Mouse (Mus musculus): ENCODE measurements around the gene Lpar2. TPM values are rescaled to one million over a fixed set of nuclear protein-coding genes. Genes with fewer than 3 reads are reported as not detected.

The Lpar2 gene
- total RNA-seq, 2 experiments from 2014 or later: 0.59 to 0.60 TPM

DNA sequence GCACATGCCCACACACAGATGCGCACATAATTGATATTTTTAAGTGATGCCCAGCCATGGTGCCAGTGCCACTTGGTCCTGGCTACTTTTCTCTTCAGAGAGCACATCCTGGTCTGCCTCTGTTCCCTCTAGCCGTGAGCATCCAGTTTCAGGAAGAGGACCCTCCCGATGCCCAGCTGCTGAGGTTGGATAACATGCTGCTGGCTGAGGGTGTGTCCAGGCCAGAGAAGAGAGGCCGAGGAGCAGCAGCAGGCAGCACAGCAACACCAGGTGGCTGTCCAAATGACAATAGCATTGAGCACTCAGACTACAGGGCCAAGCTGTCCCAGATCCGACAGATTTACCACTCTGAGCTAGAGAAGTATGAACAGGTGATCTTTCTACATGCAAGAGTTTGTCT is 42.0 kb downstream of the Lpar2 start:
- DNase-seq (ENCODE audit: low spot score in 2 of 2): no peak

DNA sequence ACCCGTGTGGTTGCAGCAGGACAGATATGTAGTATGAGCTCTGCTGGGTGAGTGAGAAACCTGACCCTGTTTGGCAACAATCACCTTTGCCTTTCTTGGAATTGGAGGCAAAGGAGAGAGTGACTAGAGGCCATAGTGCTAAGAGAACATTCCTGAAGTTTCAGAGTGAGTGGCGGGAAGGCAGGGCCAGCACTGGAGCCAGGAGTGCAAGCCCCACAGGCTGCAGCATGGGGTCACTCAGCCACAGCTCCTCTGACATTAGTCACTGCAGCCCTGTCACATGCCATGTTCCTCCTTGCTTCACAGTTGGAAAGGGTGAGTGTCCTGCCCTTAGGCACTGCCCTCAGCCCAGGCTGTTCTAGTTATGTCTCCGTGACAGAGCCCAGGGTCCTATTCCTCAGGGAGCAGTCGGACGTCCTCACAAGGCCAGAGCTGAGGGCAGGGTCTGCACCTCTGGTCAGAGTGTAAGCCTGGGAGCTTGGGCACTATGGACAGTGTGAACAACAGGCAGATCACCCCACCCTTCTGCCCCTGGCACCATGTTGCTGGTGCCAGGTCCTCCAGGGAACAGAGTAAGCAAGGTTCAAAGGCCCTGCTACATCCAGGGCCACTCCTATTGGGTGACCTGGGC is 45.6 kb downstream of the Lpar2 start:
- DNase-seq (ENCODE audit: low spot score in 2 of 2): no peak

GRCm38 (mm10) chr8:69870003-69870765 is 48.0 kb downstream of the Lpar2 start:
- DNase-seq (ENCODE audit: low spot score in 2 of 2): no peak

DNA sequence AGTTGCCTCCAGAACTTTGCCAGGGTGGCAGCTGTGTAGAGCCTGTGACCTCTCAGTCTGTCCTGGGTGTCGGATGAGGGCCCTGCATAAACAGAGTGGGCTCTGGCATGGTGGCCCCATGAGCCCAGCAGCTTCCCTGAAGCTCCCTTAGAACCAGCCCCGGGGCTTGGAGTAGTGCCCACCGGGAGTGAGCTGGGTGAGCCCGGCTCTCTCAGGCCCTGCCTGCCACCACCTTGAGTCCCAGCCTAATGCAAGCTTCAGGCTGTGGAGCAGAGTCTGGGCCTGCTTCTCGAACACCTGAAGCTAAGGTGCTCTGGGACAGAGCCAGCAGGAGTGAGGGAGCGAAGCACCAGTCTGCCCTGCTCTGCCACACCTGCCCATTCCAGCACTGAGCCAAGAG is 48.7 kb downstream of the Lpar2 start:
- no peak for DNase-seq (ENCODE audit: low spot score in 2 of 2)

GRCm38 (mm10) chr8:69874155-69874554 is 51.9 kb downstream of the Lpar2 start:
- DNase-seq (ENCODE audit: low spot score in 2 of 2): peak; percentile 65 to 72

DNA sequence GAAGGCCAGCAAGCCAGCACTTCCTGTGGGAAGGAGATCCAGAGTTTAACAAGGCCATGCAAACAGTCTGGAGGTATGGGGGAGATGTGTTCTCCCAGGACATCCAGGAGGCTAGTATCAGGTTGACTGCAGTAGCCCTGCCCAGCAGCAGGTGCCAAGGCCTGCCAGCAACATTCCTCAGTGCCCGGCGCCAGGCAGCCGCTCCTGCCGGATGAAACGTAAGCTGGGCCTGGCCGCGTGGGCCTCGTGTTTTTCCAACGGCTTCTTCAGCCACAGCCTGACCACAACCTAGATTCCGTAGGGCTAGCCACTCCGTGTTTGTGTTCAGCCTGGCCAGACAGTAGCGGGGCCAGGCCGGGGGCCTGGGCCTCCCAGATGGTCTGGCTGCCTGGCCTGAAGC is 52.4 kb downstream of the Lpar2 start:
- no peak for DNase-seq (ENCODE audit: low spot score in 2 of 2)

DNA sequence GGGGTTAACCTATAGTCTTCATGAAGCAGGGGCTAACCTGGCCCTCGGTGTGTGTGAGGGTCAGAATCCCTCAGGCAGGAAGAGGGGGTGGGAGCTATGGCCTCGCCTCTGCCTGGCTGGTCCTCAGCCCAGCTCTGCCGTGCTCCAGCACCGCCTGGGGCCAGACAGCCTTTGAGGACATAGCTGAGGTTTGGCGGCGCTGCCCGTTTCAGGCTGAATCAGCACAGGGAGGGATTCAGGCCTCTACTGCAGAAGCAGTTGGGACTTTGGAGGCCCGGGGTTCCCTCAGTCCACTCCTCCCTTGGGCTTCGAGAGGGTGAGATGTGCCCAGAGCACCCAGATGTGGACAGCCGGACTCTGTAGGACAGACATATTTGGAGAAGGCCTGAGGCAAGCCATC is 53.9 kb downstream of the Lpar2 start:
- DNase-seq (ENCODE audit: low spot score in 2 of 2): no peak

- no peak for DNase-seq (ENCODE audit: low spot score in 2 of 2)
Measured at GRCm38 (mm10) chr8:69876967-69877366, 54.7 kb downstream of the Lpar2 start.

GRCm38 (mm10) chr8:69877396-69877795 is 55.2 kb downstream of the Lpar2 start:
- no peak for DNase-seq (ENCODE audit: low spot score in 2 of 2)

- no peak for DNase-seq (ENCODE audit: low spot score in 2 of 2)
Measured at GRCm38 (mm10) chr8:69877992-69878391, 55.8 kb downstream of the Lpar2 start.

DNA sequence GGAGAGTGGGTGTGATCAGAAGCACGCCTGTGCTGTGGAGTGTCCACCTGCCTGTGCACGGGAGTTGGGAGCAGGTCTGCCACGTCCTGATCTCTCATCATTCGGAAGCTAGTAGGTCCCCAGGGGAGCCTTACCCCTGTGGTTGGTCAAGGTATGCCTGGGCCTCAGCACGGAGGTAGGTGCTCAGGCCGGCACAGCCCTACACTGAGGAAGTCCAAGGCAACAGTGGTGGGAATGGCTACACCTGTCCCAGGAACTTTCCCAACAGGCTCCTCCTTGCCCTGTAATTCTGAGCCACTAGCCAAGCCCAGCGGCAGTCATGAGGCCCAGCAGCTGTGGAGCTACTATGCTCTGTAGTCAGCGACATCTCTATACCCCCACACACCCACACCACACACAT is 57.4 kb downstream of the Lpar2 start:
- no peak for DNase-seq (ENCODE audit: low spot score in 2 of 2)

Other genes starting within 250 kb of the Lpar2 start
- gene Zfp868, start 196.9 kb upstream of the Lpar2 start, total RNA-seq (2021): 10 to 100 TPM; 19.2 to 19.6 TPM
- 1 to 10 TPM; 3.1 to 4.9 TPM for gene Zfp964, start 167.9 kb upstream of the Lpar2 start, total RNA-seq (2021)
- 10 to 100 TPM; 21.0 to 22.5 TPM for gene Zfp869, start 111.7 kb upstream of the Lpar2 start, total RNA-seq (2021)
- 1 to 10 TPM; 2.6 to 5.1 TPM for gene Zfp963, start 72.5 kb upstream of the Lpar2 start, total RNA-seq (2021)
- 1 to 10 TPM in 1 of 2 experiments, not detected in 1; 1.3 TPM for gene Gm20422, start 47.5 kb upstream of the Lpar2 start, total RNA-seq (2021)
- 10 to 100 TPM; 36.2 to 36.4 TPM for gene Atp13a1, start 31.3 kb upstream of the Lpar2 start, total RNA-seq (2021)
- gene Zfp866, start 31.3 kb upstream of the Lpar2 start, total RNA-seq (2021): 10 to 100 TPM; 26.6 to 27.8 TPM
- gene Gmip, start 13.8 kb upstream of the Lpar2 start, total RNA-seq (2021): 10 to 100 TPM in 1 of 2 experiments, 1 to 10 TPM in 1; 9.0 to 12.8 TPM
- 10 to 100 TPM; 14.1 to 17.8 TPM for gene Pbx4, start 10.1 kb downstream of the Lpar2 start, total RNA-seq (2021)
- under 1 TPM; 0.33 to 0.59 TPM for gene Cilp2, start 65.3 kb downstream of the Lpar2 start, total RNA-seq (2021)
- not detected for gene Tssk6, start 79.8 kb downstream of the Lpar2 start, total RNA-seq (2021)
- gene Ndufa13, start 80.1 kb downstream of the Lpar2 start, total RNA-seq (2021): 100 to 1,000 TPM; 148 to 155 TPM
- 10 to 100 TPM; 28.3 to 30.7 TPM for gene Yjefn3, start 80.3 kb downstream of the Lpar2 start, total RNA-seq (2021)
- gene Gatad2a, start 174.0 kb downstream of the Lpar2 start, total RNA-seq (2021): 10 to 100 TPM; 28.7 TPM
- 10 to 100 TPM; 67.6 to 69.9 TPM for gene Mau2, start 220.3 kb downstream of the Lpar2 start, total RNA-seq (2021)
- 10 to 100 TPM; 46.8 to 47.1 TPM for gene Sugp1, start 220.4 kb downstream of the Lpar2 start, total RNA-seq (2021)